Mouse (Mus musculus): ENCODE data around the gene Art4. TPM values are rescaled to one million over a fixed set of nuclear protein-coding genes. Genes with fewer than 3 reads are reported as not detected.
A peak's percentile ranks its signal among the peaks of the same experiment; 100 is the strongest.

The Art4 gene
- polyA plus RNA-seq, 1 experiment from 2014 or later, result 3.9 TPM

DNA sequence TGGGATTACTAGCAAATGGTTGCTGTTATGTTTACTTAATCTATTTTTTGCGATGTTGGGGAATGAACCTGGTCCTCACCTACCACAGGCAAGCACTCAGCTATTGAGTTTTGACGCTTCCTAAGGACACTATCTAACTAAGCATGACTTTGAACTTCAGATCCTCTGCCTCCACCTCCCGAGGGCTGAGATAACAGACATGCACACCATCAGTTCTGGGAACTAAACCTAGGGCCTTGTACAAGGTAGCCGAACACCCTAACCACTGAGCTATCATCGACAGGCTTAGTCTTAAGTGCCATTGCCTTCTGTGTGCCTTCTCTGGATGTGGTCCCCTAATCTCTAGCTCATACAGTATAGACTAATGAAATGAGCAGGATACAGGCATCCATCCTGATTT lies 7.8 kb upstream of the Art4 start:
- Histone ChIP-seq H3K4me3 (no peak overlapping the region), H3K4me1 (peaks cover 18% of the 10 kb centered on the region), H3K9ac (no peak overlapping the region), H3K9me3 (no peaks in the 10 kb centered on the region), H3K27me3 (no peaks in the 10 kb centered on the region), H3K4me2 (no peak overlapping the region), H3K36me3 (no peaks in the 10 kb centered on the region), H3K27ac (no peak overlapping the region)
- ATAC-seq (ENCODE audit: insufficient number of reproducible peaks, low FRiP score, low TSS enrichment, low read depth), result no peak
- WGBS, result 93% methylated on average over 5 of the region's 5 CpGs

DNA sequence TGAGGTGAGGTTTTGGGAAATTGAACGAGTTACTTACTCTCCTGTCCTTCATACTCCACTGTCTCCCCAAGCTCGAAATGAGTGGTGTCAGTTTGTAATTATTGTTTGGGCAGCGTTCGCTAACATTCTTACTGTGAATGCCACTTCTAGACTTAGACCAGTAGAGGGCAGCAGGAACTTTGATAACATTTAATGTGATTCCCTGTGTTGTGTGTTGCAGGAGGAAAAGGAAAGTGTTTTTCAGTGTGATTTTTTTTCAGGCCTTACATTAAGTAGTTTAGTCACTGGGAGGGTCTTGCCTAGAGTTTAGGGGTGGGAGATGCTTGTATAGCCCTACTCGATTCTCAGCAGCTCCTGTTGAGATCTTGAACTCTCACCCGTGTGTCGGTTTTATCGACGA lies 3.5 kb upstream of the Art4 start:
- Histone ChIP-seq H3K9me3 (no peaks in the 10 kb centered on the region), H3K9ac (no peak overlapping the region), H3K27ac (0 out of 2 replicates have a peak overlapping the region, but pooled peaks have one; percentile 12), H3K36me3 (no peaks in the 10 kb centered on the region), H3K4me3 (no peak overlapping the region), H3K4me1 (peaks cover 15% of the 10 kb centered on the region), H3K27me3 (no peaks in the 10 kb centered on the region), H3K4me2 (no peak overlapping the region)
- ATAC-seq (ENCODE audit: insufficient number of reproducible peaks, low FRiP score, low TSS enrichment, low read depth), result no peak
- 37% methylated on average over 9 of the region's 9 CpGs for WGBS

DNA sequence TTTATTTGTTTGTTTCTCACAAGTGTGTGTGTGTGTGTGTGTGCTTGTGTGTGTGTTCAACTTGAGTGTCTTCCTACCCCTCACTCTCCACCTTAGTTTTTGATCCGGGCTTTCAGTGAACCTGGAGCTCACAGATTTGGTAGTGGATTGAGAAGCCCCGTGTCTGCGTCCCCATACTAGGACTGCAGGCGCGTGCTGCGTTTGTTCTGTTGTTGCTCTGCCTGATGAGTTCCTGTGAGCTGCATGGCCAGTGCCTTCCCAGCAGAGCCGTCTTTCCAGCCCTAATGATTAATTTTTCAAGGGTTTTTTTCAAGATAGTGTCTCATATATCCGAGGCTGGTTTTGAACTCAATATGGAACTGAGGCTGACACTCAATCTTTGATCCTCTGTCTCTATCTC lies 887 bp upstream of the Art4 start:
- H3K4me2 ChIP-seq, result no peak overlapping the region
- no peak overlapping the region for H3K9ac ChIP-seq
- no peaks in the 10 kb centered on the region for H3K36me3 ChIP-seq
- no peak overlapping the region for H3K27ac ChIP-seq
- no peak for ATAC-seq (ENCODE audit: insufficient number of reproducible peaks, low FRiP score, low TSS enrichment, low read depth)
- no peak overlapping the region for H3K4me3 ChIP-seq
- no peaks in the 10 kb centered on the region for H3K27me3 ChIP-seq
- WGBS, result 61% methylated on average over 8 of the region's 8 CpGs
- no peaks in the 10 kb centered on the region for H3K9me3 ChIP-seq
- peaks cover 20% of the 10 kb centered on the region for H3K4me1 ChIP-seq

DNA sequence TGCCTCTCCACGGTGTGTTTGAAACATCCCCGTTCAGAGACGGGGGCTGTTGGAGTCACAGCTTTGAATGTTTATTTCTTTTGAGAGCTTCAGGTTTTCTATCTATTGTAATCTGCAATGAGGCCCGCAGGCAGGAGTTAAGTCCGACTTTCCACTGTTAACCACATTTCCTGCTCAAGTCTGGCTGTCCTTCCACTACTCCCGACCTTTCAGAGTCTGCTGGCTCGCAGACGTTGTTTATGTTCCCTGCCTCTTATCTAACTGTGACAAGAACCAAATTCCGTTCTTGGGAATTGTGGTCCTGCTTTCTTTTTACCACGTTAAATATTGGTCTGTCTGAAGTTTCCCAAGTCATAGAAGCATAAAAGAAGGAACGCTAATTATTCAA lies 334 bp upstream of the Art4 start:
- H3K36me3 ChIP-seq, result no peaks in the 10 kb centered on the region
- peaks cover 21% of the 10 kb centered on the region for H3K4me1 ChIP-seq
- ATAC-seq (ENCODE audit: insufficient number of reproducible peaks, low FRiP score, low TSS enrichment, low read depth), result no peak
- H3K9ac ChIP-seq, result no peak overlapping the region
- peak overlapping the region; percentile 15 for H3K4me2 ChIP-seq
- H3K4me3 ChIP-seq, result peak overlapping the region; percentile 17; the same call in 1 of the 2 replicates
- no peaks in the 10 kb centered on the region for H3K27me3 ChIP-seq
- H3K27ac ChIP-seq, result no peak overlapping the region
- no peaks in the 10 kb centered on the region for H3K9me3 ChIP-seq
- 16% methylated on average over 11 of the region's 11 CpGs for WGBS

DNA sequence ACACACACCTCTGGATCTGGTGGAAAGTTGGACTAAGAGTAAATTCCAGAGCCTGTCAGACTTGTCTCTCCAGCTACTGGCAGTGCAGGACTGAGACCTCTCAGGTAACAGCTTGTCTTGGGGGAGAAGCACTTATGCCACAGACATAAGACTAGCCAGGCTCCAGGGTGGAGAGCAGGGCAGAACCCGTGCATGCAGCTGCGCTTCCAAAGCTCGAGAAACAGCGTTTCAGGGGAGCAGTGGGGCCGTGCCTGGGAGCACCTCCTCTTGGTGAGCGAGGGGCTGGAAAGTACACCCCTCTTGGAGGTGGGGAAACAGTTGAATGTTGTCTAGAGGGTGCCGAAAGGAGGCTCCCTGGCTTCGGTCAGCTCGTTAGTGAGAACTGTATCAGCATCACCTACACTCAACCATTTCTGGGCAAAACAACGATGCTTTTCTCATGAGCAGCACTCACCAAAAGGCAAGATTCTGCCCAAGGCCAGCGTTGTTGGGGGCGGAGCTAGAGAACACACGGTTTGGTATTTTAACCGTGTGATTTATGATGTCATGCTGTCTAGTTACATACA lies 1.4 kb downstream of the Art4 start:
- Histone ChIP-seq H3K27ac (peak overlapping the region; percentile 85), H3K27me3 (no peaks in the 10 kb centered on the region), H3K9ac (no peak overlapping the region), H3K9me3 (no peaks in the 10 kb centered on the region), H3K4me3 (peak overlapping the region; percentile 16), H3K36me3 (no peaks in the 10 kb centered on the region), H3K4me1 (peaks cover 27% of the 10 kb centered on the region), H3K4me2 (no peak overlapping the region)
- ATAC-seq (ENCODE audit: insufficient number of reproducible peaks, low FRiP score, low TSS enrichment, low read depth), result peak; percentile 44; the same call in 1 of the 2 replicates
- WGBS, result 29% methylated on average over 14 of the region's 14 CpGs

DNA sequence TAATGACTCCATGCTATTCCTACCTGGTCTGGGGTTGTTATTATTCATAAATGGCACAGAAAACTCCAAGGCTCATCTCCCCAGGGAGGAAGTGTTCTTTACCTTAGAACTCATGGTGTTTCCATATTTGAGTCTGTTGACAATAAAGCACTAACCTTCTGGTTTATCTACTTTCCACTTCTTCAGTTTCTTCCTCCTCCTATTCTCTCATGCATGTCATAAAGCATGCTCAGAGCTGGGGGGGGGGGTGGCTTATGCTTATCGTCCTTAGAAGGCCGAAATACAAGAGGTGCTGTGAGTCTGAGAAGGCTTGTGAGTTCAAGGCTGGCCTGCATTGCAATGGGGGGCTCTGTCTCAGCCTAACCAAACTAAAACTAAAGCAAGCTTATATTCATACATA lies 2.4 kb downstream of the Art4 start:
- WGBS, result 85% methylated on average over 2 of the region's 2 CpGs
- no peak for ATAC-seq (ENCODE audit: insufficient number of reproducible peaks, low FRiP score, low TSS enrichment, low read depth)
- no peak overlapping the region for H3K4me2 ChIP-seq

DNA sequence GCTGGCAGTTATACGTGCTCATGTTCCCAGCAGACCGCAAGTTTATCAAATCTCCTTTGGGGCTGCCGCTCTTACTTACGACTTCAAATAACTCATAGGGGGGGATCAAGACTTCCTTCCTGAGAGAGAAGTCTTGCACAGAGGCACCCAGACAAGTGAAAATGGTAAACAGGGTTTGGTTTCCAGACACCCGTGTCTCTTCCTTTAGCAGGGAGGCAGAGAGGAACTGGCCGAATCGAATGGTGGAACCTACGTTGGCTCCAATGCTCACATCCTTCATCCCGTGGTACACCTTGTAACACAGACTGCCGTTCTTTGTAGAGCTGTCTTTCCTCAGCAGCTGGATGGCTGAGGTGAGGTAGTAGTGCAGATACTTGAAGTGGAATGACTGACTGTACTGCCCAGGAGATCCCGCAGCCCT lies 3.2 kb downstream of the Art4 start:
- 81% methylated on average over 11 of the region's 11 CpGs for WGBS
- H3K4me1 ChIP-seq, result peaks cover 27% of the 10 kb centered on the region
- H3K4me2 ChIP-seq, result no peak overlapping the region
- no peaks in the 10 kb centered on the region for H3K9me3 ChIP-seq
- H3K4me3 ChIP-seq, result no peak overlapping the region
- no peaks in the 10 kb centered on the region for H3K27me3 ChIP-seq
- H3K27ac ChIP-seq, result no peak overlapping the region
- no peak overlapping the region for H3K9ac ChIP-seq
- no peaks in the 10 kb centered on the region for H3K36me3 ChIP-seq
- no peak for ATAC-seq (ENCODE audit: insufficient number of reproducible peaks, low FRiP score, low TSS enrichment, low read depth)

More for the DNA sequence above, 2.4 kb downstream of the Art4 start:
- H3K9ac ChIP-seq, result no peak overlapping the region
- no peaks in the 10 kb centered on the region for H3K36me3 ChIP-seq
- H3K4me3 ChIP-seq, result no peak overlapping the region
- H3K27me3 ChIP-seq, result no peaks in the 10 kb centered on the region
- H3K27ac ChIP-seq, result no peak overlapping the region
- H3K4me1 ChIP-seq, result peaks cover 27% of the 10 kb centered on the region
- H3K9me3 ChIP-seq, result no peaks in the 10 kb centered on the region

DNA sequence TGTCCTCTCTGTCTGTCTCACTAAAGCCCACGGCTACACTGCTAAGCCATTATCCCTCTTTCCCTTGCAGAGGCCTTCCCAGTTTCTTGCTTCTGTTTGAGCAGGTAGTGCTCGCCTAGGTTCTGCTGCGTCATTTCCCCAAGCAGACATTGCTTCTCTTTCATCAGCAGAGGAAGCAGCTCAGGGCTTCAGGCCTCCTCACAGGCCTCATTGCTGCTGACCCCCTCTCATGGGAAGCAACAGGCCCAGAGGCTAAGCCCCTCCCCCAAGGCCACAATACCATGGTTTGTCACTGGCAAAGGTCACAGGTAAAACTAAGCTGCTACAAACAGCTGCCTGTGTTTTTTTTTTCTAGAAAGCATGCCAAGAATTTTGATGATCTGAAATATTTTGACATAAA lies 4.8 kb downstream of the Art4 start:
- 29% methylated on average over 3 of the region's 3 CpGs for WGBS
- Histone ChIP-seq H3K4me1 (peaks cover 25% of the 10 kb centered on the region), H3K4me2 (no peak overlapping the region), H3K4me3 (no peak overlapping the region), H3K36me3 (no peaks in the 10 kb centered on the region), H3K9me3 (no peaks in the 10 kb centered on the region), H3K9ac (no peak overlapping the region), H3K27ac (peak overlapping the region; percentile 30; the same call in 1 of the 2 replicates), H3K27me3 (no peaks in the 10 kb centered on the region)
- ATAC-seq (ENCODE audit: insufficient number of reproducible peaks, low FRiP score, low TSS enrichment, low read depth), result no peak

DNA sequence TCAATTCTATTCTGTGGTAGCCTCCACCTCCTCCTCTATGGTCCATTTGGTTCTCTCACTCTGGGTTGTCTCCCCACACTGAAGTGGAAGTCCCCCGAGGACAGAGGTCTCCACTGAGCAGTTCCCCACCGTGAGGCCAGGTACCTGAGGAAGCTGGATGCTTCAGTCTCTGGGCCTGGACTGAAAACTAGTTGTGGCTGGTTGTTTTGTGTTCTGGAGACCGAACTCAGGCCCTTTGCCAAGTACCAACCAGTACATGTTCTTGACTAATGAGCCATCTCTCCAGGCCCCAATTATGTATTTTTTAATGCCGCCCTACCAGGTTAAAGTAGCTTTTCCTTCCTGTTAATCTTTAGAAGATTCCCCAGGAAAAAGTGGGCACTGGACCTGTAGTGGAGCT lies 5.2 kb downstream of the Art4 start:
- ATAC-seq (ENCODE audit: insufficient number of reproducible peaks, low FRiP score, low TSS enrichment, low read depth), result no peak
- H3K4me1 ChIP-seq, result peaks cover 21% of the 10 kb centered on the region
- H3K36me3 ChIP-seq, result no peaks in the 10 kb centered on the region
- H3K9ac ChIP-seq, result no peak overlapping the region
- H3K27ac ChIP-seq, result peak overlapping the region; percentile 30
- H3K9me3 ChIP-seq, result no peaks in the 10 kb centered on the region
- no peak overlapping the region for H3K4me2 ChIP-seq
- WGBS, result 66% methylated on average over 4 of the region's 4 CpGs
- H3K27me3 ChIP-seq, result no peaks in the 10 kb centered on the region
- no peak overlapping the region for H3K4me3 ChIP-seq

DNA sequence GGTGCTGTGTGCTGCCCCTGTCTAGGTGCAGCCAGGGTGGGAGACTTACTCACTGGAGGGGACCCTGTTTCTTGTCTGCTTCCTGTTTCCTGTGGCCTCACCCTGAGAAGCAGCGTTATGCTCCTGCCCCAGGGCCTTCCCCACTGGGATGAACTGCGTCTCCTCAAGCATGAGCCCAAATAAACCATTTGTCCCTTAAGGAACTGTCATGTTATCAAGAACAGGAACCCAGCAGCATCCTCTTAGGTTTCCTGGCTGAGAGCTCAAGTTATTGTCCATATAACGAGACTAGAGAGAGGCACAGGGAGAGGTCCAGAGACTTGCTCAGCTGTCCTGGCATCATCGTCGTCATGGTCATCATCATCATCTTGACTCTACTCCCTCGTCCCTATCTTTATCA lies 7.3 kb downstream of the Art4 start:
- no peak overlapping the region for H3K9ac ChIP-seq
- WGBS, result 66% methylated on average over 6 of the region's 6 CpGs

DNA sequence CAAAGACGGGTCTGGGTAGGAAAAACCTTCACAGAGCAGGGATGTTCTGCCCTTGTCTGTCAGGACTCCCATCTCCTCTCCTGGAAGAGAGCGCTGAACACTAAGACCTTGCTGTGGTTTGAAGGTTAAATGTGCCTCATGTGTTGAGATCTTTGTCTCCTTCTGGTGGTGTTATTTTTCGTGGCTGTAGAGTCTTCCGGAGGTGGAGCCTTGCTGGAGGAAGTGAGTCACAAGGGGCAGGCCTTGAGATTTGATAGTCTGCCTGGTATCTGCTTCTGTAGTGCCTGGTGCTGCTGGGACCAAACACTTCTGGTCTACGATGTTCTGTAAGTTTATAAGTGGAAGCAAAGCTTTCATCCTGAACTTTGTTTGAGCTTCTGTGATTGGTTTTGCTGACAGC lies 8.6 kb downstream of the Art4 start:
- H3K27me3 ChIP-seq, result no peaks in the 10 kb centered on the region
- peaks cover 7% of the 10 kb centered on the region for H3K4me1 ChIP-seq
- H3K36me3 ChIP-seq, result no peaks in the 10 kb centered on the region
- H3K4me3 ChIP-seq, result no peak overlapping the region
- H3K9ac ChIP-seq, result no peak overlapping the region
- no peak overlapping the region for H3K27ac ChIP-seq
- H3K4me2 ChIP-seq, result no peak overlapping the region
- 89% methylated on average over 5 of the region's 5 CpGs for WGBS
- H3K9me3 ChIP-seq, result no peaks in the 10 kb centered on the region
- ATAC-seq (ENCODE audit: insufficient number of reproducible peaks, low FRiP score, low TSS enrichment, low read depth), result no peak

More for the DNA sequence above, 7.3 kb downstream of the Art4 start:
- H3K4me1 ChIP-seq, result peaks cover 8% of the 10 kb centered on the region
- no peak overlapping the region for H3K4me3 ChIP-seq
- ATAC-seq (ENCODE audit: insufficient number of reproducible peaks, low FRiP score, low TSS enrichment, low read depth), result no peak
- no peak overlapping the region for H3K27ac ChIP-seq
- H3K36me3 ChIP-seq, result no peaks in the 10 kb centered on the region
- no peak overlapping the region for H3K4me2 ChIP-seq
- no peaks in the 10 kb centered on the region for H3K9me3 ChIP-seq
- H3K27me3 ChIP-seq, result no peaks in the 10 kb centered on the region

DNA sequence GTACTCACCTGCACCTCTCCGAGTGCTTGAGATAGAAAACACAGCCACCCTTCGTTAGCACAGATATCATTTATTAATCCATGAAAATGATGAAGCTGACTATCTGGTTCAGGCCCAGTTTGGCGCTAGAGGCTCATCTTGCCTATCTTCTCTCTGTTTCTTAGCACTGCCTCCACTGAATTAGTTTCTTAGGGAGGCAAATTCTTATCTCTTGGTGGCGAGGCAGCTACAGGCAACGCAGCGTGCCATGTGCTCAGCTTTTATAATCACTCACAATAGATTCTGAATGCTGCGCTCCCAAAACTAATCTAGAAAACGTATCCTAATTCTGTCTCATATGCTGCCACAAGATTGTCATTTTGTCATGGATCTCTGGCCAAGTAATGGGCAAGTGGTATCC lies 9.1 kb downstream of the Art4 start:
- Histone ChIP-seq H3K36me3 (no peaks in the 10 kb centered on the region), H3K4me3 (no peak overlapping the region), H3K4me2 (no peak overlapping the region), H3K4me1 (peaks cover 7% of the 10 kb centered on the region), H3K9me3 (no peaks in the 10 kb centered on the region), H3K27ac (no peak overlapping the region), H3K9ac (no peak overlapping the region), H3K27me3 (no peaks in the 10 kb centered on the region)
- no peak for ATAC-seq (ENCODE audit: insufficient number of reproducible peaks, low FRiP score, low TSS enrichment, low read depth)
- WGBS, result 89% methylated on average over 8 of the region's 8 CpGs

DNA sequence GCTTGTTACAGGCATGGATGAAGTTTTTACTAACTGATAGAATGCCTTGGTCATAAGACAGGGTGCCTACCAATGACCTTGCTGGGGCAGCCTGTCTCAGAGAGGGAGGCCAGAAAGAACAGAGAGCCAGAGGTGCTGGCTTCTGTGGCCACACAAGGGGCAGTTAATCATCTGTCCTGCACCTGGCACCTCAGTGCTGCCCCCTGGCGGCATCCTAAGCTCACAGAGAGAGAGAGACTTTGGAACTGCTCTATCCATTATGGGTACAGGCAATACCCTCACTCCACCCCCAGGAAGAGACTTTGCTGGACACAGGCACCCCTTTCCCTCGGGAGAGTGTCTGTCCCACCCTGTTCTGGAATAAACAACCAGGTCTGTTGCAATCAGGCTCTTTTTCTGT lies 9.7 kb downstream of the Art4 start:
- Histone ChIP-seq H3K9me3 (no peaks in the 10 kb centered on the region), H3K27me3 (no peaks in the 10 kb centered on the region), H3K4me3 (no peak overlapping the region), H3K9ac (no peak overlapping the region), H3K27ac (no peak overlapping the region), H3K36me3 (no peaks in the 10 kb centered on the region), H3K4me2 (no peak overlapping the region), H3K4me1 (peaks cover 6% of the 10 kb centered on the region)
- 19% methylated on average over 2 of the region's 2 CpGs for WGBS
- no peak for ATAC-seq (ENCODE audit: insufficient number of reproducible peaks, low FRiP score, low TSS enrichment, low read depth)

Measured in limb, embryonic 15.5 days (tissue).